Mouse (Mus musculus) forelimb bud, embryonic 11.5 days (tissue): ENCODE data around the gene Klhdc4.
A peak's percentile ranks its signal among the peaks of the same experiment; 100 is the strongest.

Source experiments
- DNase-seq: peaks from one replicate; pipeline ENCODE4 v3.0.0-alpha.2; 2012; ENCODE audit warnings: low read depth, low spot score

The Klhdc4 gene

GRCm38 (mm10) chr8:121829048-121829776, at the start of gene Klhdc4:
TSS of gene Klhdc4 (minus strand) at chr8:121829569.
- DNase-seq: peak; percentile 87

GRCm38 (mm10) chr8:121877828-121878480, 48.6 kb upstream of the Klhdc4 start:
- no peak for DNase-seq

GRCm38 (mm10) chr8:121877212-121877611, 47.8 kb upstream of the Klhdc4 start:
- DNase-seq: no peak

GRCm38 (mm10) chr8:121875517-121875916, 46.1 kb upstream of the Klhdc4 start:
- no peak for DNase-seq

- DNase-seq: no peak
Measured at GRCm38 (mm10) chr8:121875045-121875444, 45.7 kb upstream of the Klhdc4 start.

- no peak for DNase-seq
Measured at GRCm38 (mm10) chr8:121874031-121874430, 44.7 kb upstream of the Klhdc4 start.

DNA sequence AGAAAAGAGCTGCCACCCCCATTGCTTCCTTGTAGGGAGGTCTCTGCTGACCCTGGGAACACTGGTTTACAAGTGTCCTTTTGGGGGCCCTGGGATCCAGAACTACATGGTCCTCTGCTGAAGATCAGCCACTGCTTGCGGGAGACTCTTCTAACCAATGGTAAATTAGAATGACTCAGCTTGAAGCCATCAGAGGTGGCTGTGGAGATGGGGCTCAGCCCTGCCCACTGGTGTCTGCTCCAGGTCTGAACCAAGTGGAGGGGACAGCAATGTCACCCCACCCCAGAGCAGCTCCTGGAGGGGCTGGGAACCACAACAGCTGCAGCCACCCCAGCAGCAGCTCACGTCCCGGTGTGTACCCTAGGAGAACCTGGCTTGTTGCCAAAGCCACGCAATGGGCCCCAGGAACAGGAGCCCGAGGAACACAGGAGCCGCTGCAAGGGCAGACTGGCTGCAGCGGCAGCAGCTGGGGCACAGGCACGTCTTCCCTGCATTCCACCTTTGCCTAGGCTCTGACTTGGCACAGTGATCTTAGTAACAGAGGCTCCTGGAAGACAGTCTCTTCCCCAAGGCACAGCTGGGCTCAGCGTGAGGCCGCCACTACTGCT, 42.6 kb upstream of the Klhdc4 start:
- no peak for DNase-seq

DNA sequence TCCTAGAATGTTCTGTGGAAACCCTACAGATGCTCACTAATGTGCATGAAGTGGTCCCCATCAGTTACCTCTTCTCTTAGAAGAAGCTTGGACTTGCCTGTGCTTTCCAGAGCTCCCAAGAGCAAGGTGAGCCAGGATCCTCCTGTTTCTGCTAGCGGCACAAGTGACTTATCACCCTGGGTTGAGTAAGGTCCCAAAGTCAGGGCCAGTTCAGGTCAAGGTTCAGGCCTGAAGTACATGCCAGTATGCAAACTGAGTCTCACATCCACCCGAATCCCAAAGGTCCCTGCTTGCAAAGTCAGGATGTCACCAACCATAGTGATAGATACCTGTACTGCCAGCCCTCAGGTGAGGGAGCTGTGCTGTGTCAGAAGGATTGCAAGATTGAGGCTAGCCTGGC, 40.8 kb upstream of the Klhdc4 start:
- DNase-seq: no peak

GRCm38 (mm10) chr8:121868896-121869295, 39.5 kb upstream of the Klhdc4 start:
- DNase-seq: no peak

GRCm38 (mm10) chr8:121868196-121868595, 38.8 kb upstream of the Klhdc4 start:
- no peak for DNase-seq

DNA sequence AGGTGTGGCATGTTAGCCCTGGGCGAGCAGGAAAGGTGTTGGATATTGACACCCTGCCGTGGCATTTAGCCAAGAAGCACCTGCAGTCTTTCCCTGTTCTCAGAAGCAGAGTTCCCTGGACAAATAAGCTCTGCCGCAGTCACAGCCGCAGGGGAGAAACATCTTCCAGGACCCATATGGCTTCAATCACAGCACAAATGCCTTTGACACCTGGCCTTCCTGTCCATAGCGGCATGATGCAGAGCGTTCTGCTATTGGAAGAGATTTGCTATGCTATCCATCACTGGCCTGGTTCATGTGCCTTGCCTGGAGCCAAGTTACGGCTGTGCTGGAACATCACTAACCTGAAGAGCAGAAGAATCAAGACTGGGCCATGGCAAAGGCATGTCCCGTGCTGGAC, 36.0 kb upstream of the Klhdc4 start:
- peak; percentile 75 for DNase-seq

DNA sequence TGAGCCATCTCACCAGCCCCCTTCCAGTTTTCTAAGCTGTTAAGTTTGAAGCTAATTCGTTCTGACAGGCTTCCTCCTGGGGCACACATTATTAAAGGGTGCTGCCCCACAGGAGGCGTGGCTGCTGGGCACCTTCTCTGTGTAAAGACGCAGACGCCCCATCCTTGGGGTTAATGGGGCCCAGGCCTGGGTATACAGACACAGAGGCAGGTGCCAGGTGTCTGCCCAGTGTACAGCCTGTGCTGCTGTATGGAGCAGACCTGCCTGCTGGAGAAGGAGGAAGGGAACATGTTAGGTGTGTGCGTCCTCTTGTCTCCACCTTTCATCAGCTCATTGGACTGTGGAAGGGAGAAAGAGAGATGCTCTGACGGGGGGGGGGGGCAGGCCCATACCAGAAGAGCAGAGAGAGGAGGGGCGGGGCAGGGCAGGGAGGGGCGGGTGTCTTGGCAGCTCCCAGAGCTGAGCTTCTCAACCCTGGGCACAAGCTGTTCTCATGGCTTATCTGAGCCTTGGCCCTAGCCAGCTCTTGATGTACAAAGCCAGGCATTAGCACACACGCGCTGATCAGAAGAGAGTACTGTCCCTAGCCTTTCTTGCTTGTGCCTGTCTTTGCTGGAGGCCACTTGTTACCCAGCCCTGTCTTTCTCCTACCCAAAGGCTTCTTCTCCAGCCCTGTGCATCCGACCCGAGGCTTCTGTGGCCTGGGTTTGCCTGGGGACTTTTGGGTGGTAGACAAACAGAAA, 32.6 kb upstream of the Klhdc4 start:
- DNase-seq: no peak

GRCm38 (mm10) chr8:121861276-121861675, 31.9 kb upstream of the Klhdc4 start:
- DNase-seq: no peak

DNA sequence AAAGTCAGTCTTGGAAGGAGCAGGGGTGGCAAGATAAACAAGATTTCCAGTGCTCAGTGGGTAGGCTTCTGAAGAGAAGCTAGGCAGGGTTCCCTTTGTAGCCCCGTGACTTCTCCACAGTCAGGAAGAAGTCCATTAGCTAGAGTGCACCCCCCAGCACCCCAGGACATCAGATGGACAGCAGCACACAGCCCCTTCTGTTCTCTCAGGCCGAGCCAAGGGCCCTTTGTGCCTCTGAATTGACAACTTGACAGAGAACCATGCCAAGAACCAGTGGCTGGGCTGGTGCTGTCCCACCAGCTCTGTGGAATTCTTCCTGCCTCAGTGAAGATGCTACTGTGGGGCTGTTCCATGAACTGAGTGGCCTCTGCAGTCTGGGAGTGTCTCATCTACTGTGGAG, 28.4 kb upstream of the Klhdc4 start:
- DNase-seq: no peak

DNA sequence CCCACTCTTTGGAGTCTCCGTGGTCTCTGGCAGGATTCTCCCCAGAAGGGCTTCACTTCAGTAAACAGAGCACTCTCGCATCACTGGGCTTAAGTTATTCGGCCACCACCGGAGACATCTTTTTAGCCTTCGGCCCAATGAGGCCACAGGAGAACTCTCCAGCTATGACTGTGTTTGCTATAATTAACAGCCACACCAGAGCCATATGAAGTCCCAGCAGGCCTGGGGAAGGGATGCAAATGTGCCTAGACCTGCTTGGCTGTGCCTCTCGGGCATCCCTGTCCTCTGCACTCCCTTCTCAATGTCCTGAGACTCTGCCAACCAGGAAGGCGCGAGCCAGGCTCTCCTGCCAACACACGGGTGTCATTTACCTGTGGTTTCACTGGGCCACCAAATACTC, 28.0 kb upstream of the Klhdc4 start:
- DNase-seq: no peak

GRCm38 (mm10) chr8:121856071-121856746, 26.8 kb upstream of the Klhdc4 start:
- DNase-seq: no peak

- no peak for DNase-seq
Measured at GRCm38 (mm10) chr8:121853586-121853985, 24.2 kb upstream of the Klhdc4 start.

GRCm38 (mm10) chr8:121852464-121852863, 23.1 kb upstream of the Klhdc4 start:
- DNase-seq: no peak

DNA sequence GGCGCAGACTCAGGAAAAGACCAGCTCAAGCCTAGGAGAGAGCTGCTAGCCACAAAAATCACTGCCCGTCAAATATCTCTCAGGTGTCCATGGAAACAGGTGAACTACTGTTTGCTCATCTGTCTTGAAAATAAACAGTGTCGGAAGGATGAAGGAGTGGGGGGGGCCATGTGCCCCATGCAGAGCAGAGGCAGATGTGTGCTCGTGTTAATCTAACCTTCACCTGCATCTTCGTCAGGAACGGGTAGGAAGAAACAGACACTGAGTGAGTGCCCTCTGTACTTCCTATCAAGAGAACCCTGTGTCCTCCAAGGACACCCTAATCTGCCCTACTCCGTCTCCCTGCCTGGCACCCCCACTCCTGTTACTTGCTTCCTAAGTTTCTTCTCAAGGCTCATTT, 22.3 kb upstream of the Klhdc4 start:
- DNase-seq: no peak

DNA sequence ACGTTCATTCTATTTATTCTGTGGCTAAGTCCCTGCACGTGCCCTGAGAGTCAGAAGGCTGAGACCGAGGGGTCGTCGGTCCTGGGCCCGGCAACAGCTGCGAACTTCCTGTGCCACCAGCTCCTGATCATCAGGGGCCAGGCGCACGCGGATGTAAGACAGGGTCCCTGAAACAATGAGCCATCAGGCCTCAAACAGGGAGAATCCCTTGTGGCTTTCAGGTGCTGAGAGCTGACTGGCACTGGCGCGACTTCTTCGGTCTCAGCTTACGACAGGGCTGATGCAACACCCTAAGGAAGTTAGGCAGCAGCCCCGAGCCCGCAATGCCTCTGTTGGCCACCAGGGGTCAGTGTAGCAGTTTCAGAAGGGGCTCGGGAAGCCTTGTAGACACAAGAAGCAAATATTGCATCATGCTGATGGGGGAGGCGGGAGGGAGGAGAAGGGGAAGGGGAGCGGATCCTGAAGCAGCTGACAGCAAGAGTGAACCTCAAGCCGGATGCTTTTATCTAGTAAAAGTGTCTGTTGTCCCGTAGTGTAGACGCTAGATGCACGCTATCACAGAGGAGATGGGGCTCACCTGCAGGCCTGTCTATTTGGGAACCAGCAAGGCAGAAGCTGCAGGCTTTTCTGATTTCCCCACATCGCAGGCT, 21.6 kb upstream of the Klhdc4 start:
- peak; percentile 96 for DNase-seq

GRCm38 (mm10) chr8:121850436-121850820, 21.1 kb upstream of the Klhdc4 start:
- DNase-seq: no peak
